Mouse (Mus musculus): ENCODE measurements around the gene Phf5a. TPM values are rescaled to one million over a fixed set of nuclear protein-coding genes. Genes with fewer than 3 reads are reported as not detected.

Phf5a gene
- polyA plus RNA-seq, 1 experiment from 2014 or later = 159 TPM

- H3K36me3 ChIP-seq = peaks cover 12% of the 10 kb centered on the region
- no peak overlapping the region for H3K9ac ChIP-seq
- no peak overlapping the region for H3K4me3 ChIP-seq (replicated peaks)
- H3K9me3 ChIP-seq (replicated peaks) = no peaks in the 10 kb centered on the region
- 69% methylated on average over 5 of the region's 5 CpGs for WGBS
- H3K27me3 ChIP-seq = no peaks in the 10 kb centered on the region
- no peak overlapping the region for H3K4me2 ChIP-seq
- H3K4me1 ChIP-seq = peaks cover 16% of the 10 kb centered on the region
- ATAC-seq (replicated peaks; ENCODE audit: low FRiP score) = no peak
- H3K27ac ChIP-seq = 0 out of 2 replicates have a peak overlapping the region, but pooled peaks have one; percentile 5
Observed at GRCm38 (mm10) chr15:81879531-81880401, 8.1 kb upstream of the Phf5a start.

GRCm38 (mm10) chr15:81872262-81873136 is 788 bp upstream of the Phf5a start, which contains the start of gene Aco2:
Aco2 (plus strand) TSS chr15:81872309.
- Histone ChIP-seq H3K9ac (peak within 1 kb of the TSS; percentile 93), H3K4me3 (replicated peaks) (peak within 1 kb of the TSS; percentile 100), H3K36me3 (peaks cover 41% of the 10 kb centered on the region), H3K27me3 (no peaks in the 10 kb centered on the region), H3K4me1 (peaks cover 23% of the 10 kb centered on the region), H3K9me3 (replicated peaks) (no peaks in the 10 kb centered on the region), H3K4me2 (peak within 1 kb of the TSS; percentile 81), H3K27ac (peak within 1 kb of the TSS; percentile 99)
- under 1% methylated on average over 53 of the region's 53 CpGs for WGBS
- ATAC-seq (replicated peaks; ENCODE audit: low FRiP score) = peak; percentile 87

- Histone ChIP-seq H3K9ac (no peak overlapping the region), H3K4me1 (peaks cover 23% of the 10 kb centered on the region), H3K9me3 (replicated peaks) (no peaks in the 10 kb centered on the region), H3K4me2 (no peak overlapping the region), H3K27me3 (no peaks in the 10 kb centered on the region), H3K4me3 (replicated peaks) (peak overlapping the region; percentile 100; the same call in 1 of the 2 replicates), H3K27ac (no peak overlapping the region), H3K36me3 (peaks cover 63% of the 10 kb centered on the region)
- WGBS = 97% methylated on average over 5 of the region's 5 CpGs
- no peak for ATAC-seq (replicated peaks; ENCODE audit: low FRiP score)
Observed at GRCm38 (mm10) chr15:81869985-81870384, 1.7 kb downstream of the Phf5a start.

GRCm38 (mm10) chr15:81864238-81864637 is 7.5 kb downstream of the Phf5a start:
- no peak overlapping the region for H3K4me2 ChIP-seq
- peaks cover 8% of the 10 kb centered on the region; the same call in 1 of the 2 replicates for H3K4me1 ChIP-seq
- no peak overlapping the region for H3K9ac ChIP-seq
- peaks cover 55% of the 10 kb centered on the region for H3K36me3 ChIP-seq
- H3K27me3 ChIP-seq = no peaks in the 10 kb centered on the region
- no peak for ATAC-seq (replicated peaks; ENCODE audit: low FRiP score)
- no peak overlapping the region for H3K4me3 ChIP-seq (replicated peaks)
- 92% methylated on average over 7 of the region's 7 CpGs for whole genome bisulfite sequencing
- H3K27ac ChIP-seq = no peak overlapping the region
- no peaks in the 10 kb centered on the region for H3K9me3 ChIP-seq (replicated peaks)

- Histone ChIP-seq H3K4me3 (replicated peaks) (peak overlapping the region; percentile 69; the same call in 1 of the 2 replicates), H3K4me2 (peak overlapping the region; percentile 88), H3K9me3 (replicated peaks) (no peaks in the 10 kb centered on the region), H3K4me1 (peaks cover 24% of the 10 kb centered on the region), H3K27ac (peak overlapping the region; percentile 99), H3K9ac (no peak overlapping the region), H3K36me3 (peaks cover 18% of the 10 kb centered on the region), H3K27me3 (no peaks in the 10 kb centered on the region)
- WGBS = 37% methylated on average over 8 of the region's 8 CpGs
- no peak for ATAC-seq (replicated peaks; ENCODE audit: low FRiP score)
Observed at GRCm38 (mm10) chr15:81860471-81861135, 11.1 kb downstream of the Phf5a start.

GRCm38 (mm10) chr15:81859330-81860255 is 12.1 kb downstream of the Phf5a start:
- Histone ChIP-seq H3K36me3 (peaks cover 11% of the 10 kb centered on the region), H3K27ac (peak overlapping the region; percentile 99), H3K4me3 (replicated peaks) (peak overlapping the region; percentile 69), H3K9me3 (replicated peaks) (no peaks in the 10 kb centered on the region), H3K27me3 (no peaks in the 10 kb centered on the region), H3K4me2 (peak overlapping the region; percentile 88), H3K4me1 (peaks cover 31% of the 10 kb centered on the region), H3K9ac (peak overlapping the region; percentile 66)
- WGBS = under 1% methylated on average over 39 of the region's 39 CpGs
- ATAC-seq (replicated peaks; ENCODE audit: low FRiP score) = peak; percentile 81

- H3K9me3 ChIP-seq (replicated peaks) = no peaks in the 10 kb centered on the region
- H3K27ac ChIP-seq = peak within 1 kb of the TSS; percentile 99
- H3K9ac ChIP-seq = peak within 1 kb of the TSS; percentile 87
- under 1% methylated on average over 44 of the region's 44 CpGs for WGBS
- H3K4me2 ChIP-seq = peak within 1 kb of the TSS; percentile 88
- peaks cover 35% of the 10 kb centered on the region for H3K4me1 ChIP-seq
- H3K27me3 ChIP-seq = no peaks in the 10 kb centered on the region
- peaks cover 11% of the 10 kb centered on the region for H3K36me3 ChIP-seq
- H3K4me3 ChIP-seq (replicated peaks) = peak within 1 kb of the TSS; percentile 69
- ATAC-seq (replicated peaks; ENCODE audit: low FRiP score) = peak; percentile 14; the same call in 1 of the 2 replicates
Observed at GRCm38 (mm10) chr15:81858517-81859329, 13.0 kb downstream of the Phf5a start, which contains the start of gene Tob2. Tob2 (minus strand) TSS chr15:81858796.

- Histone ChIP-seq H3K36me3 (peaks cover 14% of the 10 kb centered on the region), H3K4me1 (peaks cover 39% of the 10 kb centered on the region), H3K4me2 (peak overlapping the region; percentile 88), H3K27me3 (no peaks in the 10 kb centered on the region), H3K27ac (peak overlapping the region; percentile 99), H3K4me3 (replicated peaks) (peak overlapping the region; percentile 69), H3K9ac (peak overlapping the region; percentile 87), H3K9me3 (replicated peaks) (no peaks in the 10 kb centered on the region)
- peak; percentile 27; the same call in 1 of the 2 replicates for ATAC-seq (replicated peaks; ENCODE audit: low FRiP score)
- WGBS = under 1% methylated on average over 23 of the region's 23 CpGs
Observed at GRCm38 (mm10) chr15:81858138-81858516, 13.6 kb downstream of the Phf5a start.

- Histone ChIP-seq H3K27ac (peak overlapping the region; percentile 99), H3K9ac (peak overlapping the region; percentile 87), H3K4me2 (peak overlapping the region; percentile 88), H3K4me1 (peaks cover 39% of the 10 kb centered on the region), H3K9me3 (replicated peaks) (no peaks in the 10 kb centered on the region), H3K36me3 (peaks cover 17% of the 10 kb centered on the region), H3K27me3 (no peaks in the 10 kb centered on the region), H3K4me3 (replicated peaks) (peak overlapping the region; percentile 69)
- under 1% methylated on average over 33 of the region's 33 CpGs for WGBS
- ATAC-seq (replicated peaks; ENCODE audit: low FRiP score) = peak; percentile 19
Observed at GRCm38 (mm10) chr15:81857724-81858116, 14.0 kb downstream of the Phf5a start.
